Mouse (Mus musculus): Measurements from ENCODE around the gene Eva1b. TPM values are rescaled to one million over a fixed set of nuclear protein-coding genes. Genes with fewer than 3 reads are reported as not detected.

Gene Eva1b
- polyA plus RNA-seq, 1 experiment from 2014 or later: 97.8 TPM

GRCm38 (mm10) chr4:126134236-126134635 lies 13.3 kb upstream of the Eva1b start:
- H3K9me3 ChIP-seq (ENCODE audit: low read depth, low read length): no peaks in the 10 kb centered on the region
- WGBS: 86% methylated on average over 4 of the region's 4 CpGs
- H3K4me1 ChIP-seq (ENCODE audit: insufficient read depth): peaks cover 42% of the 10 kb centered on the region
- DNase-seq (no peak), ATAC-seq (ENCODE audit: insufficient read depth) (no peak)
- H3K4me2 ChIP-seq: no peak overlapping the region
- H3K27ac ChIP-seq (ENCODE audit: low read depth): peak overlapping the region; percentile 16; the same call in 1 of the 2 replicates
- no peak overlapping the region for H3K9ac ChIP-seq
- no peak for TF ChIP-seq CTCF (IDR thresholded peaks at IDR 0.05; ENCODE audit: low read depth)
- no peak overlapping the region for H3K4me3 ChIP-seq (ENCODE audit: low read depth, low read length)
- peaks cover 57% of the 10 kb centered on the region for H3K36me3 ChIP-seq (ENCODE audit: insufficient read depth)
- no peaks in the 10 kb centered on the region for H3K27me3 ChIP-seq (ENCODE audit: insufficient read depth, low read length)

GRCm38 (mm10) chr4:126134639-126135038 lies 12.9 kb upstream of the Eva1b start:
- H3K9ac ChIP-seq: no peak overlapping the region; the same call in 1 of the 2 replicates
- ATAC-seq (ENCODE audit: insufficient read depth) (no peak), DNase-seq (no peak)
- H3K4me3 ChIP-seq (ENCODE audit: low read depth, low read length): no peak overlapping the region
- peaks cover 57% of the 10 kb centered on the region for H3K36me3 ChIP-seq (ENCODE audit: insufficient read depth)
- no peak for TF ChIP-seq CTCF (IDR thresholded peaks at IDR 0.05; ENCODE audit: low read depth)
- no peaks in the 10 kb centered on the region for H3K27me3 ChIP-seq (ENCODE audit: insufficient read depth, low read length)
- peak overlapping the region; percentile 16; the same call in 1 of the 2 replicates for H3K27ac ChIP-seq (ENCODE audit: low read depth)
- WGBS: 67% methylated on average over 4 of the region's 4 CpGs
- H3K9me3 ChIP-seq (ENCODE audit: low read depth, low read length): no peaks in the 10 kb centered on the region
- peaks cover 39% of the 10 kb centered on the region for H3K4me1 ChIP-seq (ENCODE audit: insufficient read depth)
- no peak overlapping the region for H3K4me2 ChIP-seq

GRCm38 (mm10) chr4:126137773-126138172 lies 9.8 kb upstream of the Eva1b start:
- ATAC-seq (ENCODE audit: insufficient read depth) (no peak), DNase-seq (no peak)
- Histone ChIP-seq H3K27ac (ENCODE audit: low read depth) (no peak overlapping the region), H3K4me3 (ENCODE audit: low read depth, low read length) (no peak overlapping the region), H3K27me3 (ENCODE audit: insufficient read depth, low read length) (no peaks in the 10 kb centered on the region), H3K36me3 (ENCODE audit: insufficient read depth) (peaks cover 68% of the 10 kb centered on the region), H3K9me3 (ENCODE audit: low read depth, low read length) (no peaks in the 10 kb centered on the region), H3K9ac (no peak overlapping the region), H3K4me1 (ENCODE audit: insufficient read depth) (peaks cover 8% of the 10 kb centered on the region), H3K4me2 (no peak overlapping the region)
- no peak for TF ChIP-seq CTCF (IDR thresholded peaks at IDR 0.05; ENCODE audit: low read depth)
- 83% methylated on average over 4 of the region's 4 CpGs for WGBS

GRCm38 (mm10) chr4:126141021-126141420 lies 6.5 kb upstream of the Eva1b start:
- no peaks in the 10 kb centered on the region for H3K9me3 ChIP-seq (ENCODE audit: low read depth, low read length)
- no peaks in the 10 kb centered on the region for H3K27me3 ChIP-seq (ENCODE audit: insufficient read depth, low read length)
- DNase-seq: no peak
- 76% methylated on average over 5 of the region's 5 CpGs for WGBS
- no peak overlapping the region for H3K4me3 ChIP-seq (ENCODE audit: low read depth, low read length)
- ATAC-seq (ENCODE audit: insufficient read depth): no peak
- no peaks in the 10 kb centered on the region for H3K4me1 ChIP-seq (ENCODE audit: insufficient read depth)
- no peak for TF ChIP-seq CTCF (IDR thresholded peaks at IDR 0.05; ENCODE audit: low read depth)
- no peak overlapping the region; the same call in 1 of the 2 replicates for H3K27ac ChIP-seq (ENCODE audit: low read depth)
- H3K4me2 ChIP-seq: no peak overlapping the region
- peaks cover 49% of the 10 kb centered on the region for H3K36me3 ChIP-seq (ENCODE audit: insufficient read depth)
- H3K9ac ChIP-seq: no peak overlapping the region; the same call in 1 of the 2 replicates

GRCm38 (mm10) chr4:126145396-126145795 lies 2.1 kb upstream of the Eva1b start:
- peaks cover 6% of the 10 kb centered on the region for H3K4me1 ChIP-seq (ENCODE audit: insufficient read depth)
- no peak overlapping the region for H3K9ac ChIP-seq
- TF ChIP-seq CTCF (IDR thresholded peaks at IDR 0.05; ENCODE audit: low read depth): no peak
- no peak overlapping the region for H3K27ac ChIP-seq (ENCODE audit: low read depth)
- no peaks in the 10 kb centered on the region for H3K9me3 ChIP-seq (ENCODE audit: low read depth, low read length)
- H3K4me2 ChIP-seq: no peak overlapping the region
- H3K36me3 ChIP-seq (ENCODE audit: insufficient read depth): peaks cover 13% of the 10 kb centered on the region
- no peak overlapping the region for H3K4me3 ChIP-seq (ENCODE audit: low read depth, low read length)
- WGBS: 17% methylated on average over 4 of the region's 4 CpGs
- ATAC-seq (ENCODE audit: insufficient read depth) (no peak), DNase-seq (no peak)
- no peaks in the 10 kb centered on the region for H3K27me3 ChIP-seq (ENCODE audit: insufficient read depth, low read length)

- H3K4me2 ChIP-seq: peak overlapping the region; percentile 92
- H3K4me3 ChIP-seq (ENCODE audit: low read depth, low read length): peak overlapping the region; percentile 71
- peaks cover 16% of the 10 kb centered on the region for H3K36me3 ChIP-seq (ENCODE audit: insufficient read depth)
- no peaks in the 10 kb centered on the region for H3K27me3 ChIP-seq (ENCODE audit: insufficient read depth, low read length)
- 0 out of 2 replicates have a peak overlapping the region, but pooled peaks have one; percentile 17 for H3K9ac ChIP-seq
- H3K9me3 ChIP-seq (ENCODE audit: low read depth, low read length): no peaks in the 10 kb centered on the region
- TF ChIP-seq CTCF (IDR thresholded peaks at IDR 0.05; ENCODE audit: low read depth): no peak
- H3K4me1 ChIP-seq (ENCODE audit: insufficient read depth): peaks cover 10% of the 10 kb centered on the region
- DNase-seq (no peak), ATAC-seq (ENCODE audit: insufficient read depth) (no peak)
- WGBS: 21% methylated on average over 9 of the region's 9 CpGs
- H3K27ac ChIP-seq (ENCODE audit: low read depth): peak overlapping the region; percentile 93
Measured at GRCm38 (mm10) chr4:126146974-126147532, 491 bp upstream of the Eva1b start.

GRCm38 (mm10) chr4:126148161-126148961 lies 817 bp downstream of the Eva1b start:
- no peaks in the 10 kb centered on the region for H3K27me3 ChIP-seq (ENCODE audit: insufficient read depth, low read length)
- H3K36me3 ChIP-seq (ENCODE audit: insufficient read depth): peaks cover 18% of the 10 kb centered on the region
- H3K9ac ChIP-seq: peak overlapping the region; percentile 76
- under 1% methylated on average over 57 of the region's 67 CpGs for WGBS
- H3K4me1 ChIP-seq (ENCODE audit: insufficient read depth): peaks cover 10% of the 10 kb centered on the region
- peak overlapping the region; percentile 71 for H3K4me3 ChIP-seq (ENCODE audit: low read depth, low read length)
- H3K27ac ChIP-seq (ENCODE audit: low read depth): peak overlapping the region; percentile 93
- H3K9me3 ChIP-seq (ENCODE audit: low read depth, low read length): no peaks in the 10 kb centered on the region
- ATAC-seq (ENCODE audit: insufficient read depth): peak; percentile 68
- peak overlapping the region; percentile 92 for H3K4me2 ChIP-seq
- peak; percentile 89 for DNase-seq
- TF ChIP-seq CTCF (IDR thresholded peaks at IDR 0.05; ENCODE audit: low read depth): peak; percentile 28; the same call in 1 of the 2 replicates

Measured in lung, embryonic 14.5 days (tissue).